Mouse (Mus musculus) embryonic facial prominence, embryonic 15.5 days (tissue): ENCODE measurements around the gene Ndufb3. TPM values are rescaled to one million over a fixed set of nuclear protein-coding genes. Genes with fewer than 3 reads are reported as not detected.
"Not testable (repeated sequence)": the region's sequence is repeated elsewhere in the genome, so short reads cannot be mapped to it uniquely, and the experiment has no call there.

Experiments used
- ATAC-seq: fragments of 200-750 bp; cut with Nextera tagmentation; 2 replicates; pipeline ENCODE4 v1.8.0; 2017; ENCODE audit warnings: low read depth, moderate TSS enrichment; ENCODE audit not compliant: insufficient number of reproducible peaks, low FRiP score, low TSS enrichment
- H3K27ac ChIP-seq: fragments of 300-500 bp; sonication (generic); replicated peaks from 2 replicates; pipeline ENCODE4 v1.5.1; 2015; ENCODE audit warnings: mild to moderate bottlenecking, inconsistent platforms
- H3K27me3 ChIP-seq: fragments of 300-500 bp; sonication (generic); 2 replicates; pipeline ENCODE4 v1.6.1; 2015; ENCODE audit warnings: inconsistent platforms
- H3K36me3 ChIP-seq: fragments of 300-500 bp; sonication (generic); 2 replicates; pipeline ENCODE4 v1.6.1; 2015; ENCODE audit warnings: mild to moderate bottlenecking, inconsistent platforms
- H3K4me1 ChIP-seq: fragments of 300-500 bp; sonication (generic); 2 replicates; pipeline ENCODE4 v1.6.1; 2015; ENCODE audit warnings: inconsistent platforms
- H3K4me2 ChIP-seq: fragments of 300-500 bp; sonication (generic); replicated peaks from 2 replicates; pipeline ENCODE4 v1.6.1; 2015; ENCODE audit warnings: mild to moderate bottlenecking, inconsistent platforms
- H3K4me3 ChIP-seq: fragments of 300-500 bp; sonication (generic); replicated peaks from 2 replicates; pipeline ENCODE4 v1.5.1; 2015; ENCODE audit warnings: mild to moderate bottlenecking, inconsistent platforms
- H3K9ac ChIP-seq: fragments of 300-500 bp; sonication (generic); 2 replicates; pipeline ENCODE4 v1.6.1; 2015; ENCODE audit warnings: inconsistent platforms
- H3K9me3 ChIP-seq: fragments of 300-500 bp; sonication (generic); replicated peaks from 2 replicates; pipeline ENCODE4 v1.6.1; 2016; ENCODE audit warnings: inconsistent platforms
- WGBS: fragments of 180-500 bp; shearing (Covaris S2); methylation state at CpG from one replicate; pipeline ENCODE4 v1.1.7; 2015; 5-methylcytosine and 5-hydroxymethylcytosine counted together
- polyA plus RNA-seq: library from polyadenylated mRNA; unstranded; fragments of >200 nt; fragmentation: Nextera tagmentation; extraction: Ambion mirVana; gene quantifications from 2 replicates; pipeline ENCODE4 v1.2.1, GENCODE M21; 2015

Gene Ndufb3
- polyA plus RNA-seq, 1 experiment from 2014 or later = 154 TPM

DNA sequence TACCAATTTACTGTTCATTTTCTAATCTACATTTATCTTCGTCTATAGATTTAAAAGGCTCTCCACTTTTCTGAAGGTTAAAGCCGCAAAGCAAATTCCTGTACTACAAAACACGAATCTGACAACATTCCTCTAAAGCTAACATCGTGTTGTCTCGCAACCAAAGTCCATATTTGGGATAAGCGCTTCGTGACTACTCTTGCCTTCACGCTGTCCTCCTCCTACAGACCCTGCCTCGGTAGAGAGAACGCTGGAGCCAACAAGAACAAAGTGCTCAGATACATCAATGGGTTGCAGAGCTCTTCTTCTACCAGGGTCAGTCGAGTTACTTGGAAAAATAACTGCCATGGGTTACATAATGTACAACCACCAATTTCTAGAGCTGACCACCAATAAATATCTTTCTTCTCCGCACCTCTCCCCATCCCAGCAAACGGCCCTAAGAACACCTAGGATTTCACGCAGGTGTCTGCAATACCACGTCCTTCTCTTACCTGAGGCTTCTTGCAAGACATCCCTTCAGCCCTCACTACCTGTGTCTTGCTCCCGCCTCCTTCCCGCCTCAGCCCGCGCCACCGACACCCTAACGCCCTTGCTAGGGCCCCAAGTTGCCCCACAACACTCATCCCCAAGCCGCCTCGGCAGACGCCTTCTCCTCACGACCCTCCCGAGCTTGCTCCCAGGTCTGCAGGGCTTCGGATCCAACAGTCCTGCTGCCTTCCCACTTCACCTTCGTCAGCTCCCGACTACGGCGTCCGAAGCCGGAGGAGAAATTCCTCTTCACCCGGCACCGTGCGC, 612 bp upstream of the Ndufb3 start:
- peak overlapping the region; percentile 85 for H3K4me3 ChIP-seq
- H3K4me2 ChIP-seq = peak overlapping the region; percentile 62
- no peaks in the 10 kb centered on the region for H3K27me3 ChIP-seq
- H3K9me3 ChIP-seq = no peaks in the 10 kb centered on the region
- peak overlapping the region; percentile 88 for H3K9ac ChIP-seq
- WGBS = 4% methylated on average over 36 of the region's 36 CpGs
- ATAC-seq = 0 out of 2 replicates have a peak, but pooled peaks have one; percentile 54
- peaks cover 11% of the 10 kb centered on the region; the same call in 1 of the 2 replicates for H3K4me1 ChIP-seq
- 0 out of 2 replicates have a peak overlapping the region, but pooled peaks have one; percentile 90 for H3K27ac ChIP-seq
- no peaks in the 10 kb centered on the region for H3K36me3 ChIP-seq

DNA sequence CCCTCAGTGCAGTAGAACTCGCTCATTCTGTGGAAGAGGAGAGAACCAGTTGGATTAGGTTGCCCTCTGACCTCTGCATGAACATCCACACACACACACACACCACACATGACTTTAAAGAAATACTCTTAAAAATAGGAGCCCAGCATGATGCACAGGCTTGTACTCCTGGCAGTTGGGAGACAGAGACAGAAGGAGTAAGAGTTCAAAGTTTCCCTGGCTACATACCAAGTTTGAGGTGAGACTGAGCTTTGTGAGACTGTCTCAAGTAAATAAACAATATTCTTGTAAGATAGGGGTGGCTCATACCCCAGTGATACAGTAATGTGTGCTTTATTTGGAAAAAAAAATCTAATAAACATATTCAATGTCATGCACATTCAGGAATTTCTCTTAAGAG, 1.3 kb downstream of the Ndufb3 start:
- no peak overlapping the region for H3K9ac ChIP-seq
- H3K4me3 ChIP-seq = peak overlapping the region; percentile 85
- peak overlapping the region; percentile 62 for H3K4me2 ChIP-seq
- 0 out of 2 replicates have a peak, but pooled peaks cover 3% of the 10 kb centered on the region for H3K36me3 ChIP-seq
- peaks cover 11% of the 10 kb centered on the region; the same call in 1 of the 2 replicates for H3K4me1 ChIP-seq
- 73% methylated on average over 1 of the region's 1 CpGs for WGBS
- ATAC-seq = no peak
- no peaks in the 10 kb centered on the region for H3K27me3 ChIP-seq
- H3K9me3 ChIP-seq = no peaks in the 10 kb centered on the region
- H3K27ac ChIP-seq = no peak overlapping the region

DNA sequence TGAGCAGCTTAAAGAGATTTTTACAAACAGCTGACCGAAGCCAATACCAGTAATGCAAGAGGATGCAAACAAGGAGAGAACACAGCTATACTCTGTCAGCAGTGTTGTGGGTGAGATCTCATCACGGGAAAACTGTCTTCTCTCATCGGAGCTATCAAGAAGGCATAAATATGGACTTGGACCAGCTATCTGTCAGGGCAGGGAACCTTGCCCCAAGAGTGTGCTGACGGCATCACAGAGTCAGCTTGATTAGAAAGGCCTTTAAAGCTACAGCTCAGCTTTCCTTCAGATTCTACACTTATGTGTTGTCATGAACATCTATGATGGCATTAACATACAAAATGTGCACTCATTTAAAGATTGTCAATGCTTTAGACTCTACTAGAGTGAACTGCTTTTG, 16.5 kb downstream of the Ndufb3 start:
- Histone ChIP-seq H3K27me3 (no peaks in the 10 kb centered on the region), H3K4me3 (no peak overlapping the region), H3K27ac (no peak overlapping the region), H3K4me1 (no peaks in the 10 kb centered on the region), H3K9ac (no peak overlapping the region), H3K9me3 (no peaks in the 10 kb centered on the region), H3K36me3 (no peaks in the 10 kb centered on the region), H3K4me2 (no peak overlapping the region)
- no peak for ATAC-seq
- WGBS = 77% methylated on average over 4 of the region's 4 CpGs

DNA sequence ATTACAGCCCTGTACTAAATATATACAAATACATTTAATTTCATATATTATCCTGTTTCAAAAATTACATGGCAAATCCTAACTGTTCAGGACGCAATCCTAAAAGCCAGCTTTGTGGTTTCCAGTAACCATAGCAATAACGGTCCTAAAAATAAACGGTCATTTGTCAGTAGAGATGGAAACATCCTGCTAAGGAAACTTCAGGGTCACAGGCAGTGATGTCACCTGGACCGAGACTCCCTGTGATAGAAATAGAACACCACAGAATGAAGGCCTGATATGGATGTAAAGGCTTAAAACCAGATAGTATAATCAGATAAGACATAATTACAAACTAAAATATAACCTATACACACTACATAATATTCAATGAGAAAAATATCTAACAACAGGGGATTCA, 17.6 kb downstream of the Ndufb3 start:
- no peak overlapping the region for H3K27ac ChIP-seq
- H3K4me2 ChIP-seq = no peak overlapping the region
- no peak overlapping the region for H3K9ac ChIP-seq
- no peaks in the 10 kb centered on the region for H3K4me1 ChIP-seq
- H3K4me3 ChIP-seq = no peak overlapping the region
- H3K9me3 ChIP-seq = no peaks in the 10 kb centered on the region
- no peaks in the 10 kb centered on the region for H3K27me3 ChIP-seq
- H3K36me3 ChIP-seq = no peaks in the 10 kb centered on the region
- 67% methylated on average over 4 of the region's 4 CpGs for WGBS
- ATAC-seq = no peak

DNA sequence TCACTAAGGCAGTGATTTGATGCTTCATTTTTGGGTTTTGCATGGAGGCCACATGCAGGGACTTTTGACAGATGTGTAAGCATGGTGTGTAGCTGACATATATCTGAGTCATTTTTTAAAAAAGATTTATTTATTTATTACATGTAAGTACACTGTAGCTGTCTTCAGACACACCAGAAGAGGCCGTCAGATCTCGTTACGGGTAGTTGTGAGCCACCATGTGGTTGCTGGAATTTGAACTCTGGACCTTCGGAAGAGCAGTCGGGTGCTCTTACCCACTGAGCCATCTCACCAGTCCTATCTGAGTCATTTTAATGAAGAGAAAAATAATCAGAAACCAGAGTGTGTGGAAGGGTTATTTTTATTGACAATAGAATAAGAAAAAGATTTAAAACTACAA, 23.4 kb downstream of the Ndufb3 start:
- not testable (repeated sequence) for ATAC-seq, H3K4me3 ChIP-seq
- WGBS = 86% methylated on average over 5 of the region's 5 CpGs

DNA sequence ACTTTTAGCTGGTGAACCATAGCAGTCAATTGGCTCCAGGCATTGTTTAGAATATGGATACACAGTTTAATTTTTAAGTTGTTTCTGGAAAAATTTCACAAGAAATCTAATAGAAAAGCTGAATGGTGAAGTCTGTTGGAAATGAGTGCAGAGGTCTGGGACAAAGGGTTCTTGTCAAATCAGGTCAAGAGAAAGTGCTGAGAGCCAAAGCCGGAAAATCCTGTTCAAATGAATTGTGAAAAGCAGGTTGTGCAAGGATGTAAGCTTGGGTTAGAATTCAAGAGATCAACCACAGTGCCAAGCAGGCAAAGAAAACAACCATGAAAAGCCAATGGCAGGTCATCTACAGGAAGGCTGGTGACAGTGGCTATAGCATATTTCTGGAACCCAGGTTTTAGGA, 24.0 kb downstream of the Ndufb3 start:
- no peaks in the 10 kb centered on the region for H3K36me3 ChIP-seq
- no peak overlapping the region for H3K4me2 ChIP-seq
- H3K27me3 ChIP-seq = no peaks in the 10 kb centered on the region
- H3K4me1 ChIP-seq = no peaks in the 10 kb centered on the region
- no peak for ATAC-seq
- WGBS = 74% methylated on average over 1 of the region's 1 CpGs
- H3K4me3 ChIP-seq = no peak overlapping the region
- H3K9ac ChIP-seq = no peak overlapping the region
- no peaks in the 10 kb centered on the region for H3K9me3 ChIP-seq
- no peak overlapping the region for H3K27ac ChIP-seq

More for the DNA sequence above, 23.4 kb downstream of the Ndufb3 start:
- H3K9me3 ChIP-seq, H3K27me3 ChIP-seq, H3K27ac ChIP-seq, H3K36me3 ChIP-seq, H3K9ac ChIP-seq, H3K4me1 ChIP-seq, H3K4me2 ChIP-seq: not testable (repeated sequence)

DNA sequence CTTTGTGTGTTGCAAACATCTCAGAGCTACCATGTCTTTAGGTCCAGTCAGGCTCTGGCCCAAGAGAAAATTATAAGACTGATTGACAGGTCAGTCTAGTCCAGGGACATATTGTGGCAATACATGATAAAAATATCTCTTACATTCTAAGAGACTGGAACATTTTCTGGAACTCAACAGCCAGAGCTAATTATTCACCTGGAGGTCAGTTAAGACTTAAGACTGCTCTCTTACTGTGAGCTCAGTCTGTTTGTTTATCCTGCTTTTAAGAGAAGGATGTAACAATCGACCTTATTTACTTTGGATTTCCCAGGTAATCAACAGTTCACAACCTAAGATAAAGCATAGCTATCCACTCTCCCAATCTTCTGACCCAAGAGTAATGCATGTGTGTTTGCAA, 24.4 kb downstream of the Ndufb3 start:
- Histone ChIP-seq H3K36me3 (no peaks in the 10 kb centered on the region), H3K27me3 (no peaks in the 10 kb centered on the region), H3K4me3 (no peak overlapping the region), H3K4me1 (no peaks in the 10 kb centered on the region), H3K9me3 (no peaks in the 10 kb centered on the region), H3K4me2 (no peak overlapping the region), H3K9ac (no peak overlapping the region), H3K27ac (no peak overlapping the region)
- WGBS = 43% methylated on average over 1 of the region's 1 CpGs
- no peak for ATAC-seq

DNA sequence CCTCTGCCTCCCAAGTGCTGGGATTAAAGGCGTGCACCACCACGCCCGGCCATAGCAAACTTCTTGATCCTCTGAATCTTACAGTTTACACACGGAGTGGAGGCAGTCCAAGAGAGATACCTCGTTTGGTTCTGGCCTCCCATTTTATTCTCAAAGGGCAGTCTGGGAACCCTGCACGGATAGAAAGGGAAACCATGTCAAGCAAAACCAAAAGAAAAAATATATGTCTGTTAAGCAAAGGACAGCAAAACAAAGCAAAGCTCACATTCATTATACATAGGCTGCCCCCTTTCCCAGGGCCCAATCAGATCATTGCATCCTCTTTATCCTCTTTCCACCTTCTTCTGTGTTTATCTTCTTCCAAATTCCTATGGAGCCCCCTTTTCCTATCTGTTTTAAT, 27.6 kb downstream of the Ndufb3 start:
- Histone ChIP-seq H3K4me3 (no peak overlapping the region), H3K4me1 (no peaks in the 10 kb centered on the region), H3K9me3 (no peaks in the 10 kb centered on the region), H3K27me3 (no peaks in the 10 kb centered on the region), H3K36me3 (no peaks in the 10 kb centered on the region), H3K4me2 (no peak overlapping the region), H3K27ac (no peak overlapping the region), H3K9ac (no peak overlapping the region)
- WGBS = 79% methylated on average over 6 of the region's 6 CpGs
- ATAC-seq = no peak

DNA sequence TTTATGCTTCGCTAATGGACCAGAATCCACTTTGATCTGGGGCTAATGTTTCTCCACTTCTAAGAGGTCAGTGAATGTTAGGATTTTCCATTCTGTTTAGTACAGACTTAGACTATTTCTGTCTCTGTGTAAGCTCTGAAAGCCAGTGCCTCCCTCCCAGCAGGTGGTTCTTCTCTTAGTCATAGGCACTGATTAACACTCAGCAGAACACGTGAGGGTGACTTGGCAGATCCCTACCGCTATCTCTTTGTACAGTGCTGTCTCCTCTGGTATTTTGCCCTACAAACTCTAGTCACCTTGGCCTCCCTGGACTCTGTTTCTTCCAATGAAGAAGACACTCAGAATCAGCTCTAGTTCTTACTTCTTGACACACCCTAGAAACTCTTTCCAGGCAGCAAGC, 28.2 kb downstream of the Ndufb3 start:
- Histone ChIP-seq H3K4me3 (no peak overlapping the region), H3K27ac (no peak overlapping the region), H3K4me1 (no peaks in the 10 kb centered on the region), H3K9ac (no peak overlapping the region), H3K4me2 (no peak overlapping the region), H3K9me3 (no peaks in the 10 kb centered on the region), H3K36me3 (no peaks in the 10 kb centered on the region), H3K27me3 (no peaks in the 10 kb centered on the region)
- ATAC-seq = no peak
- WGBS = 51% methylated on average over 3 of the region's 3 CpGs

DNA sequence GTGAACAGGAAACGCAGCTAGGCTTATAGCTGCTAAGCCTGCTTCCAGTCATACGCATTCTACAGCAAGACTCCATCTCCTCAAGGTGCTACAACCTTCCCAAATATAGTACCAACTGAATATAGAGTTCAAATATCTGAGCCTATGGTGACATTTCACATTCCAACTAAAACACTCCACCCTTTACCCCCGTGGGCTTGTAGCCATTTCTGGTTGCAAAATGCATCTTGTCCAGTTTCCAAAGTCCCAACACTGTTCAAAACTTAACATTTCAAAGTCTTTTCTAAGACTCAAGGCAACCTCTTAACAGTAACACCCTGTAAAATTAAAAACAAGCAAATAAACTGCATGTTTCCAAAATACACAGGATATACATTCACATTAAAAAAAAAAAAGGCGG, 29.0 kb downstream of the Ndufb3 start:
- 89% methylated on average over 4 of the region's 4 CpGs for WGBS
- no peak overlapping the region for H3K4me3 ChIP-seq
- no peaks in the 10 kb centered on the region for H3K27me3 ChIP-seq
- no peak overlapping the region for H3K27ac ChIP-seq
- no peak for ATAC-seq
- no peaks in the 10 kb centered on the region for H3K36me3 ChIP-seq
- no peaks in the 10 kb centered on the region for H3K4me1 ChIP-seq
- H3K9me3 ChIP-seq = no peaks in the 10 kb centered on the region
- no peak overlapping the region for H3K9ac ChIP-seq
- no peak overlapping the region for H3K4me2 ChIP-seq

DNA sequence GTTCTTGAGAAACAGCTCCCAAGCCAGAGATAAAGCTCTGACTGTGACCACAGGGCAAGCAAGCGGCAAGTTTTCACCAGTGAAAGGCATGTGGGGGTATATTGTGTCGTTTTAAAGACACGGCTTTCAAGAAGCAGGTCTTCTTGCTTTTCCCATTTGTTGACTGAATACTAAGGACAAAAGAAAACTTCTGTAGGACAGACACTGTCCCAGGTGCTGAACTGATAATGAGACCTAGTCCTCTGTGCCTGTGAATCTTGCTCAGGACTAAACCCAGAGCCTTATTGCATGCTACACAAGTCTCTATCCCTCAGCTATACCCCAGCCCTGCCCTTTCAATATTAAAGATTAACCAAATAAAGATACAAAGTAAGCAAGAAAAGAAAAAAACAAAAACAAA, 30.0 kb downstream of the Ndufb3 start:
- 61% methylated on average over 3 of the region's 3 CpGs for WGBS
- ATAC-seq = no peak
- no peaks in the 10 kb centered on the region for H3K36me3 ChIP-seq
- H3K9ac ChIP-seq = no peak overlapping the region
- H3K27ac ChIP-seq = no peak overlapping the region
- no peaks in the 10 kb centered on the region for H3K27me3 ChIP-seq
- H3K4me3 ChIP-seq = no peak overlapping the region
- no peaks in the 10 kb centered on the region for H3K4me1 ChIP-seq
- H3K9me3 ChIP-seq = no peaks in the 10 kb centered on the region
- H3K4me2 ChIP-seq = no peak overlapping the region

DNA sequence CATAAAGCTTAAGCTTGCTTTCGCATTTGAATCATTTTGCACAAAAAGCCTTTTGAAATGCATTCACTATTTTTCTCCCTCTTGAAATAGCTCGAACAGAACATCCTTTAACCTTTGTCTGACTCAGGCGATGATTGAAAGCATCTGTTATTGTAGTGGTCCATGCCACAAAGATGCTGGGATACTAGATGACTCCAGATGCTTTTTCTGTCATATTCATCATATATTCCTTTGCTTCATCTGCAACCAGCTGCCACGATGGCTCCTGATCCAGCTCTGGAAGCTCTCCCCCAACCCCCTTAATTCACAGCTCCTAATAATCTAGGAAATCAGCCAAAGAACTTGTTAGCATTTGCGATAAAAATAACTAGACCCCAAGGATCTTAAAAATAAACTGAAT, 30.9 kb downstream of the Ndufb3 start:
- H3K4me1 ChIP-seq = no peaks in the 10 kb centered on the region
- 43% methylated on average over 5 of the region's 5 CpGs for WGBS
- H3K27me3 ChIP-seq = no peaks in the 10 kb centered on the region
- no peaks in the 10 kb centered on the region for H3K36me3 ChIP-seq
- H3K4me2 ChIP-seq = no peak overlapping the region
- no peak overlapping the region for H3K9ac ChIP-seq
- H3K4me3 ChIP-seq = no peak overlapping the region
- ATAC-seq = no peak
- H3K9me3 ChIP-seq = no peaks in the 10 kb centered on the region
- no peak overlapping the region for H3K27ac ChIP-seq
